Mouse (Mus musculus) G1E (cell line): ENCODE measurements at regions not wholly inside any gene's neighbourhood (a gene's known extent, or its start where the extent isn't known, plus 50 kb on each side); places are given as distances from the start of the nearest gene placed in this dataset.

Experiments used
- CTCF ChIP-seq: IDR thresholded peaks from 2 replicates; pipeline ENCODE4 v1.5.1; 2012; ENCODE audit warnings: low read depth, low read length, inconsistent platforms, mixed read lengths
- GATA2 ChIP-seq: IDR thresholded peaks from 2 replicates; pipeline ENCODE4 v1.6.1; 2012; ENCODE audit warnings: low read depth, low read length, inconsistent platforms, borderline replicate concordance

DNA sequence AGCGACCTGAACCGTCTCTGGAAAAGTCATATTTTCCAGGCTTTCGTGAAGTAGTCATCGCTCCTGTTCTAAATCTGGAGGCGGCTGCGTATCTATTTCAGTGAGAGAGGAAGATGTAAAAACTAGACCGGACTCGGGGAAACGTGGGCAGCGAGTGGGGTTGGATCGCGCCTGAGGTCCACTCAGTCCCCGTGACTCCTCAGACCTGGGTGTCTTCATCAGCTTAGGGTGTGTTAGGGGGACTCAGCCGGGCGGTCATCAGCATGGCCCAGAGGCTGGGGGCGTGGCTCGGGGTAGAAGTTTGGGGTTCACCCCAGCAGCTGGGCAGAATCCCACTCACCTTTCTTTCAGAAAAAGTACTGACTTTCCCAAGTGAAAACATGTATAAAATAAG is 85.6 kb upstream of the Arid1b start:
- TF ChIP-seq CTCF: no peak
- no peak for TF ChIP-seq GATA2
